ENCODE assay signal across 8 mouse cellular contexts in genomic region chr17:47688344-47688607, GRCm38 (mm10). TPM values are rescaled to one million over a fixed set of nuclear protein-coding genes. Genes with fewer than 3 reads are reported as not detected.
DNase-seq lines count a peak whose midpoint lies in the region; ATAC-seq and TF ChIP-seq lines count a peak whose summit lies in the region.

Tomm6 (minus strand) TSS chr17:47688386.

- no peak for TF ChIP-seq CTCF in spleen, adult 2 months (IDR thresholded peaks at IDR 0.05; ENCODE audit: extremely low read depth, insufficient read depth, insufficient read length, insufficient replicate concordance)
- TF ChIP-seq CTCF in small intestine, adult 2 months (IDR thresholded peaks at IDR 0.05; ENCODE audit: extremely low read depth, insufficient read length, insufficient replicate concordance, low read depth, low read length), result no peak

- intact Hi-C loops in heart, postnatal 25 days (cut with DNase I), result loop anchor here (10.0 kb wide), 1 partner anchor 283 kb away; the partner anchor contains the start of gene Guca1a

- H3K27me3 ChIP-seq in spleen, adult 2 months (ENCODE audit: control insufficient read depth, insufficient read depth, low read length), result no peaks in the 10 kb centered on the region
- H3K27me3 ChIP-seq in limb, embryonic 13.5 days, result 0 out of 2 replicates have a peak, but pooled peaks cover 7% of the 10 kb centered on the region
- no peaks in the 10 kb centered on the region for H3K27me3 ChIP-seq in small intestine, adult 2 months (ENCODE audit: control insufficient read depth, insufficient read depth, low read length)

- peaks cover 5% of the 10 kb centered on the region; the same call in 1 of the 2 replicates for H3K4me1 ChIP-seq in spleen, adult 2 months (ENCODE audit: control insufficient read depth, insufficient read depth, insufficient read length)
- peaks cover 24% of the 10 kb centered on the region for H3K4me1 ChIP-seq in limb, embryonic 13.5 days
- peaks cover 6% of the 10 kb centered on the region for H3K4me1 ChIP-seq in small intestine, adult 2 months (ENCODE audit: control insufficient read depth, insufficient read depth, insufficient read length, low read length)

- DNase-seq in spleen, adult 2 months (ENCODE audit: low read depth in 1 of 2, low spot score in 2 of 2), result no peak
- DNase-seq in spleen, postnatal 36 days (ENCODE audit: low spot score in 2 of 2), result no peak
- DNase-seq in heart, postnatal 25 days (ENCODE audit: low spot score), result no peak
- DNase-seq in spleen, adult 18-20 months, result no peak
- DNase-seq in yolk sac, embryonic 10.5 days (ENCODE audit: low spot score), result no peak

- H3K9me3 ChIP-seq in limb, embryonic 13.5 days, result no peaks in the 10 kb centered on the region

- H3K36me3 ChIP-seq in spleen, adult 2 months (ENCODE audit: control insufficient read depth, insufficient read depth, low read length), result peaks cover 2% of the 10 kb centered on the region; the same call in 1 of the 2 replicates
- H3K36me3 ChIP-seq in limb, embryonic 13.5 days, result peaks cover 28% of the 10 kb centered on the region
- H3K36me3 ChIP-seq in small intestine, adult 2 months (ENCODE audit: control insufficient read depth, insufficient read depth, low read length), result peaks cover 1% of the 10 kb centered on the region; the same call in 1 of the 2 replicates

- peak within 1 kb of the TSS; percentile 97 for H3K4me2 ChIP-seq in limb, embryonic 13.5 days (replicated peaks)

- WGBS in spleen, adult 2 months, result 0% methylated on average over 9 of the region's 9 CpGs
- under 1% methylated on average over 9 of the region's 9 CpGs for WGBS in limb, embryonic 13.5 days
- 1% methylated on average over 9 of the region's 9 CpGs for WGBS in small intestine, adult 2 months

- H3K27ac ChIP-seq in spleen, adult 2 months (ENCODE audit: insufficient read depth, low read length), result peak within 1 kb of the TSS; percentile 53
- H3K27ac ChIP-seq in limb, embryonic 13.5 days, result peak within 1 kb of the TSS; percentile 73; the same call in 1 of the 2 replicates
- H3K27ac ChIP-seq in small intestine, adult 2 months (ENCODE audit: insufficient read depth, low read depth, low read length), result peak within 1 kb of the TSS; percentile 51; the same call in 1 of the 2 replicates

- no peak for TF ChIP-seq POLR2A in spleen, adult 2 months (IDR thresholded peaks at IDR 0.05; ENCODE audit: low read depth, low read length)
- 0 out of 2 replicates have a peak, but pooled peaks have one; percentile 2 for TF ChIP-seq POLR2A in small intestine, adult 2 months (IDR thresholded peaks at IDR 0.05; ENCODE audit: low read depth, low read length)

- peak within 1 kb of the TSS; percentile 83 for H3K9ac ChIP-seq in limb, embryonic 13.5 days

- peak within 1 kb of the TSS; percentile 80 for H3K4me3 ChIP-seq in spleen, adult 2 months (ENCODE audit: extremely low read depth, insufficient read depth, insufficient read length)
- peak within 1 kb of the TSS; percentile 89 for H3K4me3 ChIP-seq in limb, embryonic 13.5 days
- peak within 1 kb of the TSS; percentile 82 for H3K4me3 ChIP-seq in small intestine, adult 2 months (ENCODE audit: low read depth, low read length)

- ATAC-seq in erythroblast, adult 5-6 weeks (replicated peaks; ENCODE audit: low FRiP score, poor library complexity, severe bottlenecking), result no peak
- ATAC-seq in limb, embryonic 13.5 days (ENCODE audit: low FRiP score, low read depth), result no peak

RNA-seq across cellular contexts. Expression of gene Tomm6, which starts in this region (rescaled TPM):
- 58.0 and 63.1 TPM in 2 replicates for polyA plus RNA-seq in spleen, adult 2 months (2012; rRNA removed)
- total RNA-seq in erythroblast, adult 5-6 weeks (2015; ENCODE audit: low replicate concordance), result 24.2 and 44.9 TPM in 2 replicates
- 9.1 and 10.8 TPM in 2 replicates for total RNA-seq in erythroblast, adult 5-6 weeks (2017; ENCODE audit: low replicate concordance)
- total RNA-seq in heart, postnatal 25 days (2021), result 100 to 1,000 TPM; 121 to 131 TPM
- polyA plus RNA-seq in limb, embryonic 13.5 days (2015; fragmentation: Nextera tagmentation; extraction: Ambion mirVana), result 363 and 394 TPM in 2 replicates
- polyA plus RNA-seq in small intestine, adult 2 months (2012; rRNA removed), result 41.1 and 59.0 TPM in 2 replicates
